Mouse (Mus musculus) frontal cortex, adult (tissue): ENCODE data around the gene Tex14.
A peak's percentile ranks its signal among the peaks of the same experiment; 100 is the strongest.
"Not testable (repeated sequence)": the region's sequence is repeated elsewhere in the genome, so short reads cannot be mapped to it uniquely, and the experiment has no call there.

Experiments used
- ATAC-seq: cut with Nextera tagmentation; 2 replicates; pipeline ENCODE4 v1.9.2; 2017; ENCODE audit warnings: mild to moderate bottlenecking, moderate library complexity, mixed read lengths; ENCODE audit not compliant: low TSS enrichment

The Tex14 gene

DNA sequence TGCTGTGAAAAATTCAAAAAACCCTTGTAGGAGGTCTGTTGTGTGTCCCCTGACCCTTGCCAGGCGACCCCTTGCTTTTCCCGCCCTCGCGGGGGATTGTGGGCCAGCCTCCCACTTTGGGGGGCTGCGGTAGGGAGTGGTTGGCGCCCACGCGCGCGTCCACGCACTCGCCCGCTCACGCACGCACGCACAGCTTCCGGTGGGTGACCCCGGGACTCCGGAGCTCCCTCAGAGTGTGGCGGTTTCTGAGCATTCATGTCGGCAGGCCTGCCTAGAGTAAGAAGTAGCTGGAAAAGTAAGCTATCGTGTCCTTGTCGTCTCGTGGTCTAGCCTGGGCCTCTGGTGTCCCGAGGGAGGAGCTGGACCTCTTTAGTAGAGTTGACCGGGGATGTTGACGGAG is at the start of gene Tex14, which contains the start of gene Rad51c:
Gene Tex14 (plus strand): TSS at position 190 of the 400 bp plus-strand sequence.
Gene Rad51c (minus strand): TSS at position 79 of the 400 bp plus-strand sequence.
- no peak for ATAC-seq

DNA sequence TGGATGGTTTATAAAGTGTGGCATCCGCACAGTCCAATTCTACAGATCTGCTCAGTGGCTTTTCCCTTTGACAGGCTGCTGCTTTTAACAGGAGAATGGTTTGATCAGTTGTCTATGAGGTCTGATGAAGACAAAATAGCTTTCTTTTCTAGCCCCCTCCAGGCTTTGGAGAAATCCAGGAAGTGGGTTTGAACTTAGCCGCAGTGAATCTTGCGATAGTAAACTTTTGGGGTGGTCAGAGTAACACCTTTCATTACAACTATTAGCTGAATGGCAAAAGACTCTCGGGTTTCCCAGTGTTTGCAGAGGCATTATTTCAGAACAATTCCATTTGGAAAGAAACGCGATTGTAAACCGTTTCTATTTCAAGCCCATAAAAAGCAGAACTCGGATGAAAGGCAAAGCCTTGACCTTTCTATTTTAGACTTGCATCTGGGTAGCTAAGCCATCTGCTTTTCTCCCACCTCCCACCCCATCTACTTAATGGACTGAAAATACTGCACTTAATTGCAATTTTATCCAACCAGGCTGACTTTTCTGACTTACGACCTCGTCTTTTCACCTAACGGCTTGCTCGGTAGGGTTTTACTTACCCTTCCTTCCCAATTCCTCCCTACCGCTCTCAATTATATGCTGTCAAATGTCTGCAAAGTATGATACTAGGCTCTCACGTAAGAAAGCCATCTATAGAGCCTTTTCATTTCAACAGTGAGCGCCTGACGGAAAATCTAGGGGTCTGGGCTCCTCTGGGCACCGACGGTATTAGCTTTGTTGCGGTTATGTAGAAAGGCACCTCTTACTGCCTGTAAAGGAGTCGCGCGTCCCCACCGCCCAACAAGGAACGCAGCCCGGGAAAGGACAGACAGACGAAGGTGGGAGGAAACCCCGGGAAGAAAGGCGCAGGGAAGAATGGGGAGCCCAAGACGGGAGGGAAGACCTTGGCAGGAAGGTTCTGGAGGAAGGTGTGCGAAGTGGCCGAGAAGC is 47.3 kb upstream of the Tex14 start:
- peak; percentile 29; the same call in 1 of the 2 replicates for ATAC-seq

DNA sequence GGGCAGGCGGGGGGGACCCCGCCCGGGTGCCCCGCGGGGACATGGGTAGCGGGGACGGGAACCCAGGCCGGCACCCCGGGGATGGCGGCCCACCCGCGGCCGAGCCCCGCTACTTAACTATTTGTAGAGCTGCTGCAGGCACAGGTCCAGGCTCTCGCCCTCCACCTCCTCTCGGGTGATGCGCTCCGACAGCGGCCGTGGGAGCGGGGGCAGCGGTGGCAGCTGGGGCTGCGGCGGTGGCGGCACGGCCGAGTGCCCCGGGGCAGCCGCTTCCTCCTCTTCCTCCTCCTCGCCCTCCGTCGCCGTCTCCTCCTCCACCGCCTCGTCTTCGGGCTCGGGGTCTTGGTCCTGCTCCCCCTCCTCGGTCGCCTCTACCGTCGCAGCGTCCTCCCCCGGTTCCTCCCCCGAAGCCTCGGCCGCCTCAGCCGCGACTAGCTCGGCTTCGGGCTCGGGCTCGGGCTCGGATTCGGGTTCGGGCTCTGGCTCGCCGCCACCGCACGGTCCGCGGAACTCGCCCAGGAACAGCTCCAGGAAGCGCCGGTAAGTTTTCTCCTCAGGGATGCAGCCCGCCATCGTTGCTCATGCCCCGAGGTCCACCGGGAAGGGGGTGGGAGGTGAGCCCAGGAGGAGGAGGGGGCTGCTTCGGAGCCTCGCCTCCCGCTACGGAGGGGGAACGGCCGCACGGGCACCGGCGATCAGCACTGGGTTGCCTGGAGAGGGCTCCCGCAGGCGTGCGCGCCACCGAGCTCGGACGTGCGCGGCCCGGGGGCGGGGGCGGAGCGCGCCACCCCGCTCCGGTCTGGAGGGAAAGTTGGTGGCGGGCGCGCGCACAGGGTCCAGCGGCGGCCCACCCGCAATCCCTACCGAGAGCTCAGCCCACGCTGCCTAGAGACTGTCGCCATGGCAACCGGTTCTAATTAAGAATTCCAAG is 46.3 kb upstream of the Tex14 start, which contains the start of gene Ppm1e:
Gene Ppm1e (minus strand): TSS at position 693 of the 931 bp plus-strand sequence.
- peak; percentile 93 for ATAC-seq

DNA sequence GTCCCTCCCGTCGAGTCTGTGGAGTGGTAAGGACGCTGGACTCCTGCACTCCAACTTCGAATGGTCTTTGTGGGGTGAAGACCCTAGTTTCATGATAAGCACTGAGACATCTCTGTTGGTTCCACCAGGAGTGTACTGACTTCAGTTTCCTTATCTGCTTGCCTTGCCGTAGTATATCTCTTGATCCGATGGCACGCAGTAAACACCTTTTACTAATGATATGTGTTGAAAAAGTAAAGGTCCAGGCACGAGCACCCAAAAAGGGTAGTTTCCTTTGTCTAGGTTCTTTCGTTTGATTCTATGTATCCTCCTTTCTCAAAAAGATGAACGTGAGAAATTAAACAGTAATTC is 45.6 kb upstream of the Tex14 start:
- ATAC-seq = no peak

DNA sequence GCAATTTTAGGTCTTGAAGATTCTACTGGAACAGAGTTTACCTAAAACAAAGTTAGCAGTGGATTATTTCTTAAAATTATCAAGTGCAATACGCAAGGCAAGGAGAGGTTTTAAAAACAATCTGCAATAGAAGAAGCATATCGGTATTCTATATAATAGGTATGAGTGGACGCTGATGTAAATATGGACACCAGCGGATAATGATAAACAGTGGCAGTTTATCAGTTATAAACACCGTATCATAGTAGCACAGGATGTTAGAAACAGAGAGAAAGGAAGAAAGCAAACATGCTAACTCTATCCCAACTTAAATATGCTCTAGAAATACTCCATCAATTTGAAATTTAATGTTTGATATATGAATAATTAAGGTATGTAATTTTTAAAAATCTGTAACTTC is 39.7 kb upstream of the Tex14 start:
- no peak for ATAC-seq

DNA sequence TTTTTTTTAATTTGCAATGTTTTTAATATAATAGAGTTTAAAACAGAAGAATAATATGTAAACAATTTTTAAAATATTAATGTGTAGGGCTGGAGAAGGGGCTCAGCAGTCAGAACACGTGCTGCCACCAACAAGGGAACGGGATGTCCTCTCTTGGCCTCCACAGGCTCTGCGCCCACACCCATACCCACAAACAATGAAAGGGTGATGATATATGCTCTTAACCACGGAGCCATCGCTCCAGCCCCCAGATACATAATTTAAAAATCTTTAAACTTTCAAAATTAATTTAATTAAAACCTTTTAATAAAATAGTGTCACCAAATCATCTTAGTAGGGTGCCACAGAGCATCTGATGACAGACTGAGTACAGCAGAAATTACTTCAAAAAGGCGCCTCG is 37.8 kb upstream of the Tex14 start:
- ATAC-seq = no peak

DNA sequence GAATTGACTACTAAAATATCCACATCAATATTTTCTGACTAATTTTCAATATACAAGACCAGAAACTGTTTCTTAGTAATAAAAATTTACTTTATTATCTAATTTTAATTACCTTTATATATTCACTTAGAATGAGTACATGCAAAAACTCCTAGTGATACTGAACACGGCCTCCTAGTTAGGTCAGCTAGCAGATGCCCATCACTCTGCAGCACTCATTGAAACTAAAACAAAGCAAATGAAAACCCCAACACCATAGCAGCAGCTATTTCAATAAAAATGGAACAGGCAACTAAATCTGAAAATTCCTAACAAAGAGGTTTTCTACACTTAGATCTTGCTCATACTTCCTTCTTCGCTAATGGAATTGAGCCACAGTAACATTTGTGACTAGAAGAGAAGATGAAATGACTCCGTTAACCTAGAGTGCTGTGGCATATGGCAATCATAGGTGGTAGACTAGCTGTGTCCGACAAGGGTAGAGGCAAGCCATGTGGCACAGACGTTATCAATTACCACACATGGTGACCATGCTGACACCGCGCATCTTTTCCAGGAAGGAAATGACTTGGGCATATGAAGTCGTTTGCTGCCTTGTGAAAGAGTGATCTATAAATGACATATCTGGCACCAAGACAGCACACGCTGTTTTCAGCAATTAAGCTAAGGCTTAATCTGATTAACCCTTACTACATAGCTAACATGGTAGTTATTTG is 36.8 kb upstream of the Tex14 start:
- no peak for ATAC-seq

DNA sequence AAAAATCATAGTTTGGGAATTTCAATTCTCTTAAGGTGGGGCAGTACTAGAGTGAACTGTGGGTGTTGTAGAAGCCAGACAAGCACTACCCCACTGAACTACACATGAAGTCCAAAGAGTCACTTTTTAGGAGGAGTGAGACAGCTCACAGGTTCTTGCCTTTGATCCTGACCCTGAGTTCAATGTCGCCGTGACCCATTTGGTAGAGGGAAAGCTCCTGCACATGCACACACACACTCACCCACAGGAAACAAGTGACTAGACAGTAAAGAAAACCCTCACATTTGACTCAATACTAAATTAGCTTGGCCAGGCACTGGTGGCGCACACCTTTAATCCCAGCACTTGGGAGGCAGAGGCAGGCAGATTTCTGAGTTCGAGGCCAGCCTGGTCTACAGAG is 20.3 kb upstream of the Tex14 start:
- no peak for ATAC-seq

DNA sequence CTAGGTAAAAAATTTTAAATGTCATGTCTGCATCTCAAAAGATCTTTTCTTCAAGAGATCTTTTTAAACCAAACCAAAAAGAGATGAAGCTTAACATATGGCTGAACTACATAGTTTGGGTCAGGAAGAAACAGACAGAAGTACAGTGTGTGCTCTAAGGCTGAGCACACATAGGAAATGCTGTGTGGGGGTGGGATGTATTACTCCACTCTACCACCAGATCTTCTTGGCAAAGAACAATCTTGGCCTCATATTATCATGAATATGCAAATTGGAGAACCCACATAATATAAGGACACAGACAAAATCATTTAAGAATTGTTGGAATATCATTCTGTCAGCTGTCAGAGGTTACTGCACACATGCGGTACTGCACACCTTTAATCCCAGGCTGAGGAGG is 19.2 kb upstream of the Tex14 start:
- peak; percentile 81 for ATAC-seq

DNA sequence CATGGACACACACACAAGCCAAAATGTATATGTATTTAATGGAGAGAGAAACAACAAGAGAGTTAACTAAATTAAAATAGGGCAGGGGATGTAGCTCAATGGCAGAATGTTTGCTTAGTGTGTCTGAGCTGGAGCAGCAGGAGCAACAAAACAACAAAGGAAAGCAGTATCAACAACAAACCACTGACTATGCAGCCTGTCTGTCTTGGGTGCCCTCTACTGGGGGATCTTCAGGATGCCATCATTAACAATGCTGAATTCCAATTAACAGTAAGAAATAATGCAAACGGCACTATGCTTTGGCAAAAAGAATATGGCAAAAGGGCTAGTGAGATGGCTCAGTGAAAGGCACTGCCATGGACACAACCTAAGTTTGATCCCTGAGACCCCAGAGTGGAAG is 11.0 kb upstream of the Tex14 start:
- ATAC-seq = peak; percentile 62; the same call in 1 of the 2 replicates

DNA sequence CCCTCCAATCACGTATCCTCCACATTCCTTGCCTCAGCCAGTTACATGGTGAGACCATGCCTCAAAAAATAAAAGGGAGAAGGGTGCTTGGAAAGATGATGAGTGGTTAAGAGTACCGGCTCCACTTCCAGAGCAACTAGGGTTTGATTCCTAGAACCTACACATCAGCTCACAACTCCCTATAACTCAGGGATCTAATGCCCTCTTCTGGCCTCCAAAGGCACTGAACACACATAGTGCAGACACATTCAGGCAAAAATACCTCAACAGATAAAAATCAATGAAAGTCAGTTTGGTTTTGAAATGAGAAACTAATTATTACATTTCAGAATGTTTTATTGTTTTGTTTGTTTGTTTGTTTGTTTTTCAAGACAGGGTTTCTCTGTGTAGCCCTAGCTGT is 6.5 kb upstream of the Tex14 start:
- no peak for ATAC-seq

DNA sequence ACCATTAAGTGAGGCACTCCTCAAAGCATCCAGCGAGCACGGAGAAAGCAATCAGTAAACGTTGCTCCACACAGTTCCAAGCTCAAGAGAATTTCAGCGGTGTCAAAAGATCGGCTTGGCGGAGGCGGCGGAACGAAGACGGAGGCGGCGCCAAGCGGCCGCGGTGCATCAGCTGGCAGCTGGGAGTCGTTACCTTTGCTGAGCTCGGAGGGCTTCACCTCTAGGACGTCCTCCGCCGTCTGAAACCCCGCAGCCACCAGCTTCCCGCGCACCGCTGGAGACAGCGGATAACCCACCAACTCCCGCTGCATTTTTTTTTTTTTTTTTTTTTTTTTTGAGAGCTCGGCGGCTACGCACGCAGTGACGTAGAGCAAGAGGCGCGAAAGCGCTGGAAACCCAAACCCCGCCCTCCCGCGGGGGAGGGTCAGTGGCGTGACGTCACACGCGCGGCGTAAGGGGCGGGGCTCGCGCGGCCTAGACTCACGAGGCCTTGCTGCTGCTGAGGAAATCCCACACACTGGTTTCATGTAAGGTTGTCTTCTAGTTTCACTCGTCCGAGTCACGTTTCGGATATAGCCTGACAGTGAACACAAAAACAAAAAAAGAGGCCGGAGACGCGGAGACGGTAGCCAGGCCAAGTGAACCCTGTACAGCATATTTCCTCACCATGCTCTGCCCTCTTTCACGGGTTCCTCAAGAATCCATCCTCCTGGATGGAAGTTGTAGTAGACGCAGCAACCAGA is 583 bp upstream of the Tex14 start:
- peak; percentile 79 for ATAC-seq

DNA sequence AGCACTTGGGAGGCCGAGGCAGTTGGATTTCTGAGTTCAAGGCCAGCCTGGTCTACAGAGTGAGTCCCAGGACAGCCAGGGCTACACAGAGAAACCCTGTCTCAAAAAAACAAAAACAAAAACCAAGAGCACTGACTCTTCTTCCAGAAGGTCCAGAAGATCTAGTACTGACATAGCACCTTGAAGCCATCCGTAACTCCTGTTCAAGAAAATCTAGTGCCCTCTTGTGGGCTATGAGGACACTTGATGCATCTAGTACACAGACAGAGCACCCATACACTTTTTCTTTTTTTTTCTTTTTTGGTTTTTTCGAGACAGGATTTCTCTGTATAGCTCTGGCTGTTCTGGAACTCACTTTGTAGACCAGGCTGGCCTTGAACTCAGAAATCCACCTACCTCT is 8.5 kb downstream of the Tex14 start:
- not testable (repeated sequence) for ATAC-seq

DNA sequence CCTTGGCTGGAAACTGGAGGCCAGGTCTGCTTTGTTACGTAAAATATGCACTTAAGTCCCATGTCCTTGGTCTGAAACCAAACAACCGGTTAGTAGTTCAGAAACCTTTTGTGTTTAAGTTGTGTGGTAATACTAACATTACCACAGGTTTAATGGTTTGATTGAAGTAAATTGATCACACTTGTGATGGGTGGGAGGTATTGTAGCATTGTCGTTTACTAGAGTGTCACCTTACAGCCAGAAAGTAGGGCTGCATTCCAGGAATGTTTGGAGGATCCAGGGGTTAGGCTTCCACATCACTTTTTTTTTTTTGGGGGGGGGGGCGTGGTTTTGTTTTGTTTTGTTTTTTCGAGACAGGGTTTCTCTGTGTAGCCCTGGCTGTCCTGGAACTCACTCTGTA is 11.3 kb downstream of the Tex14 start:
- no peak for ATAC-seq

DNA sequence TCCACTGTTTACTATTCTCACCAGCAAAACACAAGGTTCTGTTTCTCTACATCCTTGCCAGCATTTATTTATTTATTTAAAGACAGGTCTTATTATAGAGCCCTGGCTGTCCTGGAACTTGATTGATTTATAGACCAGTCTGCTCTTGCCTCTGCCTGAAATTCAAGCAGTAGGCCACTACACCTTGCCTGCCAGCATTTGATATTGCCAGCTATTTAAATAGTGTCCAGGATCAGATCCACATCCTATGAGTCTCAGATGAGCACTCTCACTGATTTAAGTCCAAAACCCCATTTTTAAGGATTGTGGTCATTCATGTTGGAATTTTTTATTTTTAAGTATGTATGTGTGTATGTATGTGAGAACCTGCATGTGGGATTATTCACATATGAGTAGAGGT is 16.0 kb downstream of the Tex14 start:
- no peak for ATAC-seq

DNA sequence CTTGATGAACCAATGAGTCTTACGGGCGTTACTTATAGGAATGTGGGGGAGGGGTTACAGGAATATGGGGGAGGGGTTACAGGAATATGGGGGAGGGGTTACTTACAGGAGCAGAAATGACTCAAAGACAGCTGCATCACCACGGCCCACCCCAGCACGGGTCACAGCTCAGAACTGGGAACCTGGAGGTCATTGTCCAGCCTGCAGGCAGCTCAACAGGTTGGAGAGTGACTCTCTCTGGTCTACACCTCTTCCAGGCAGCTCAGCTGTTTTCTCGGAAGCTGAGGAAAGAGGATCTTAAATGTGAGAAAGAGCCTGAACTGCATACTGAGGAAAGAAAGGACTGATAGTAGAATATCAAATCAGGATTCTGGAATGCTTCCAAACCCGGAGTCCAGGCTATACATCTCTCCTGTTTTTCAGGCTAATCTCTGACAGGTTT is 16.9 kb downstream of the Tex14 start:
- no peak for ATAC-seq

DNA sequence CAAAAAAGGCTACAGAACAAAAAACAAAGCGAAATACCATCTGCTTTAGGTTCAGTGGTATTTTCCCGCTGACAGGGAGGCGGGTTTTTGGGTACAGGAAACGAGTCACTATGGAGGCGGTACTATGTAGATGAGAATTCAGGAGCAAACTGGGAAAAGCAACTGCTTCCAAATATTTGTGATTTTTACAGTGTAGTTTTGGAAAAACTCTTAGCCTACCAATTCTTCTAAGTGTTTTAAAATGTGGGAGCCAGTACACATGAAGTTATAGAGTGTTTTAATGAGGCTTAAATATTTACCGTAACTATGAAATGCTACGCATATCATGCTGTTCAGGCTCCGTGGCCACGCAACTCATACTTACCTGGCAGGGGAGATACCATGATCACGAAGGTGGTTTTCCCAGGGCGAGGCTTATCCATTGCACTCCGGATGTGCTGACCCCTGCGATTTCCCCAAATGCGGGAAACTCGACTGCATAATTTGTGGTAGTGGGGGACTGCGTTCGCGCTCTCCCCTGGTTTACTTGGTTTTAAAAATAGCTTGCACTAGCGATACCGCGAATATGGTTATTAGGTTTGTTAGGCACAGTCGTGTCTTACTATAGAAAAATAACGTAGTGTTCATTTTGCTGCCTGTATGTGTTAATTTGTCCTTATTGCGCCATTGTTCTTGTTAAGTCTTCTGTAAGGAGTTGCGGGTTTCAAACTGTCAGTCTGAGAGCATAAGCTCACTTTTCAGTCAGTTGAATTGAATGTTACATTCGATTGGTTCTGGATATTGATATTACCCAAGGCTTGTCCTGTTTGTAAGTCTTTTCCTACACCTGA is 17.9 kb downstream of the Tex14 start:
- peak; percentile 82 for ATAC-seq

DNA sequence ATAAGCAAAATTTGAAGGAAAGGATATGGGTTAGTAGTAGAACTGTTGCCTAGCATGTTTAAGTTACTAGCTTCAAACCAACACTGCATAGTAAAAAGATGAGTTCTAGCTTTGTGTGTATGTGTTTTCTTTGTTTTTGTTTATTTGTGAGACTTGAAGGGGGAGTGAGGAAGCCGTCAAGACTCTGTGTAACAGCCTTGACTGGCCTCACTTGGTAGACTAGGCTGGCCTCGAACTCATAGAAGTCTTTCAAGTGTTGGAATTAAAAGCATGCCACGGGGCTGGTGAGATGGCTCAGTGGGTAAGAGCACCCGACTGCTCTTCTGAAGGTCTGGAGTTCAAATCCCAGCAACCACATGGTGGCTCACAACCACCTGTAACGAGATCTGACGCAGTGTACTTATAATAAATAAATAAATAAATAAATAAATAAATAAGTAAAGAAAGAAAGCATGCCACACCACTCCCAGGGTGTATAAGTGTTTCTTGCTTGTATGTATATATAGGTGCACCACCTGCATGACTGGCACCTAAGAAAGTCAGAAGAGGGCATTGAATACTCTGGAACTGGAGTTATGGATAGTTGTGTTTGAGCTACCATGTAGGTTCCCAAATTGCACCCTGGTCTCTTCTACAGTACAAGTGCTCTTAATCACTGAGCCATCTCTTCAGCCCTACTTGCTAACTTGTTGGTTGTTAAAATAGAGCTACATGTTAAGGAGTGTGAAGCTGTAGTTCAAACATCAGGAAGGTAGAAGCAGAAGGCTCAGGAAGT is 18.9 kb downstream of the Tex14 start:
- ATAC-seq = no peak

DNA sequence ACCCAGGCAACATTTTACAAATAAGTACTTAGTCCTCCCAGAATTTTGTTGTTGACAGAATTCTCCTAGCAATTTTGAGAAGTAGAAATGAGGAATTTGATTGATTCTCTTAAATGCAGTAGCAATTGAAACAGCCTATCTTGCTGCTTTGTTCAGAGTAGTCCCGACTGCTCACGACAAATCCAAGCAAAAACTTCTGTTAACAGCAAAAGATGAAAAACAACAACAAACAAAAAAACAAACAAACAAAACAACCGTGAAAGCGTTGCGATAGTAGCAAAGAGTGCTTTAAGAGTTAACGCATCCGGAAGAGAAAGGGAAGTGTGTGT is 21.2 kb downstream of the Tex14 start:
- no peak for ATAC-seq
